Mouse (Mus musculus): ENCODE data around the gene Nlgn1.

Gene Nlgn1

GRCm38 (mm10) chr3:25813368-25813767 lies 518.9 kb downstream of the Nlgn1 start:
- DNase-seq (ENCODE audit: low spot score): no peak

GRCm38 (mm10) chr3:25807559-25807958 lies 524.7 kb downstream of the Nlgn1 start:
- DNase-seq (ENCODE audit: low spot score): no peak

- DNase-seq (ENCODE audit: low spot score): no peak
These were observed 550.6 kb downstream of the Nlgn1 start for GRCm38 (mm10) chr3:25781651-25782050.

GRCm38 (mm10) chr3:25775437-25775836 lies 556.8 kb downstream of the Nlgn1 start:
- no peak for DNase-seq (ENCODE audit: low spot score)

- DNase-seq (ENCODE audit: low spot score): no peak
These were observed 558.4 kb downstream of the Nlgn1 start for GRCm38 (mm10) chr3:25773908-25774307.

GRCm38 (mm10) chr3:25773467-25773866 lies 558.8 kb downstream of the Nlgn1 start:
- DNase-seq (ENCODE audit: low spot score): no peak

- no peak for DNase-seq (ENCODE audit: low spot score)
These were observed 568.6 kb downstream of the Nlgn1 start for GRCm38 (mm10) chr3:25763689-25764088.

- no peak for DNase-seq (ENCODE audit: low spot score)
These were observed 574.4 kb downstream of the Nlgn1 start for GRCm38 (mm10) chr3:25757813-25758212.

- DNase-seq (ENCODE audit: low spot score): no peak
These were observed 608.1 kb downstream of the Nlgn1 start for GRCm38 (mm10) chr3:25724111-25724510.

GRCm38 (mm10) chr3:25721464-25721863 lies 610.8 kb downstream of the Nlgn1 start:
- no peak for DNase-seq (ENCODE audit: low spot score)

GRCm38 (mm10) chr3:25707380-25707779 lies 624.9 kb downstream of the Nlgn1 start:
- DNase-seq (ENCODE audit: low spot score): no peak

GRCm38 (mm10) chr3:25697231-25697630 lies 635.0 kb downstream of the Nlgn1 start:
- no peak for DNase-seq (ENCODE audit: low spot score)

GRCm38 (mm10) chr3:25688789-25689464 lies 643.3 kb downstream of the Nlgn1 start:
- DNase-seq (ENCODE audit: low spot score): no peak

- no peak for DNase-seq (ENCODE audit: low spot score)
These were observed 648.6 kb downstream of the Nlgn1 start for GRCm38 (mm10) chr3:25683696-25684095.

- DNase-seq (ENCODE audit: low spot score): no peak
These were observed 652.9 kb downstream of the Nlgn1 start for GRCm38 (mm10) chr3:25679373-25679772.

- DNase-seq (ENCODE audit: low spot score): no peak
These were observed 656.4 kb downstream of the Nlgn1 start for GRCm38 (mm10) chr3:25675888-25676287.

GRCm38 (mm10) chr3:25675069-25675468 lies 657.2 kb downstream of the Nlgn1 start:
- no peak for DNase-seq (ENCODE audit: low spot score)

GRCm38 (mm10) chr3:25673408-25673807 lies 658.9 kb downstream of the Nlgn1 start:
- DNase-seq (ENCODE audit: low spot score): no peak

- DNase-seq (ENCODE audit: low spot score): no peak
These were observed 659.5 kb downstream of the Nlgn1 start for GRCm38 (mm10) chr3:25672779-25673178.

GRCm38 (mm10) chr3:25663464-25663863 lies 668.8 kb downstream of the Nlgn1 start:
- DNase-seq (ENCODE audit: low spot score): no peak

GRCm38 (mm10) chr3:25660285-25660684 lies 672.0 kb downstream of the Nlgn1 start:
- no peak for DNase-seq (ENCODE audit: low spot score)

GRCm38 (mm10) chr3:25658006-25658405 lies 674.3 kb downstream of the Nlgn1 start:
- DNase-seq (ENCODE audit: low spot score): no peak

- DNase-seq (ENCODE audit: low spot score): no peak
These were observed 675.2 kb downstream of the Nlgn1 start for GRCm38 (mm10) chr3:25657074-25657473.

- peak; percentile 13 for DNase-seq (ENCODE audit: low spot score)
These were observed 679.2 kb downstream of the Nlgn1 start for GRCm38 (mm10) chr3:25653010-25653409.

Measured in ovary, postnatal 14 days (tissue).